Mouse (Mus musculus): ENCODE measurements around the gene Ankrd53. TPM values are rescaled to one million over a fixed set of nuclear protein-coding genes. Genes with fewer than 3 reads are reported as not detected.
A peak's percentile ranks its signal among the peaks of the same experiment; 100 is the strongest.

Gene Ankrd53
- polyA plus RNA-seq, 1 experiment from 2014 or later, result 0.22 TPM

DNA sequence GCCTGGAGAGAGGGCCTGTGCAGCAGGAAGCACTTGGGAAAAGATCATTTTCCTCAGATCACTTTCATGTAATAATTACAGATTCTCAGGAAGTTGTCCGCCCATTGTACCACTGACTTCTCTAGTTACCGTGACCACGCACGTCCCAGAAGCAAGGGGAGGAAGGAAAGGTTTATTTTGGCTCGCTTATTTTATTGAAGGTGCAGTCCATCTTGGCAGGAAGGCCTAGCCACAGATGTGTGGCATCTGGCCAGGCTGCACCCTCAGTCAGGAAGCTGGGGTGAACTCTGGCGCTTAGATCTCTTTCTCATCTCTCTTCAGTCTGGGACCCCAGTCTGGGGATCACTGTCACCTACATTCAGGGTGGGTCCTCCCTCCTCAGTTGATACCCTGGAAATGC lies 23.8 kb upstream of the Ankrd53 start:
- no peaks in the 10 kb centered on the region for H3K9me3 ChIP-seq
- H3K27ac ChIP-seq, result no peak overlapping the region
- no peaks in the 10 kb centered on the region for H3K27me3 ChIP-seq (replicated peaks)
- no peak overlapping the region for H3K4me3 ChIP-seq
- no peak overlapping the region for H3K4me2 ChIP-seq
- no peak overlapping the region for H3K9ac ChIP-seq
- WGBS, result 84% methylated on average over 6 of the region's 6 CpGs
- no peak for ATAC-seq (replicated peaks)
- no peaks in the 10 kb centered on the region for H3K4me1 ChIP-seq
- H3K36me3 ChIP-seq (replicated peaks), result no peaks in the 10 kb centered on the region

DNA sequence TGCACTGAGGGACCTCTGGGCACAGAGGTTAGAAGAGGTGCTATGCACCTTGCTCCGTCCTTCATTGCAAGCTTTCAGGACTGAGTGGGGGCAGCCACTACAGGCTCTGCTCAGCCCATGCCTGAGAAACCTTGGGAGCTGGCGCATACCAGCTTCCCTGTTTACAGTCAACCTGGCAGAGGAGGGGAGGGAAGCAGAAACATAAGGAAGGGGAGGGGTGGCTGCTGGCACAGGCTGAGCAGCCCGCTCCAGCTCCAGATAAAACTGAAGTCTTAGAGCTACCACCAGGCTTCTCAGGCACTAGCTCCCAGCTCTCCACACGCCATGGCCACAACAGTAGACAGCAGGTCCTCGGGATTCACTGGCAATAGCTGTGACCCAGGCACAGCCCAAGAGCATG lies 19.7 kb upstream of the Ankrd53 start, which contains the start of gene Atp6v1b1:
Atp6v1b1 (plus strand) TSS at position 230 of the 400 bp plus-strand sequence.
- no peaks in the 10 kb centered on the region for H3K36me3 ChIP-seq (replicated peaks)
- 70% methylated on average over 5 of the region's 5 CpGs for WGBS
- no peak within 1 kb of the TSS for H3K4me3 ChIP-seq
- no peaks in the 10 kb centered on the region for H3K4me1 ChIP-seq
- no peak for ATAC-seq (replicated peaks)
- no peaks in the 10 kb centered on the region for H3K27me3 ChIP-seq (replicated peaks)
- H3K4me2 ChIP-seq, result no peak within 1 kb of the TSS
- H3K9ac ChIP-seq, result no peak within 1 kb of the TSS
- H3K27ac ChIP-seq, result no peak within 1 kb of the TSS
- H3K9me3 ChIP-seq, result no peaks in the 10 kb centered on the region

GRCm38 (mm10) chr6:83743212-83743611 lies 19.2 kb upstream of the Ankrd53 start:
- ATAC-seq (replicated peaks), result no peak
- no peak overlapping the region for H3K27ac ChIP-seq
- no peak overlapping the region for H3K9ac ChIP-seq
- WGBS, result 67% methylated on average over 5 of the region's 5 CpGs
- H3K4me3 ChIP-seq, result no peak overlapping the region
- H3K4me1 ChIP-seq, result no peaks in the 10 kb centered on the region
- no peaks in the 10 kb centered on the region for H3K9me3 ChIP-seq
- no peaks in the 10 kb centered on the region for H3K27me3 ChIP-seq (replicated peaks)
- no peaks in the 10 kb centered on the region for H3K36me3 ChIP-seq (replicated peaks)
- H3K4me2 ChIP-seq, result no peak overlapping the region

DNA sequence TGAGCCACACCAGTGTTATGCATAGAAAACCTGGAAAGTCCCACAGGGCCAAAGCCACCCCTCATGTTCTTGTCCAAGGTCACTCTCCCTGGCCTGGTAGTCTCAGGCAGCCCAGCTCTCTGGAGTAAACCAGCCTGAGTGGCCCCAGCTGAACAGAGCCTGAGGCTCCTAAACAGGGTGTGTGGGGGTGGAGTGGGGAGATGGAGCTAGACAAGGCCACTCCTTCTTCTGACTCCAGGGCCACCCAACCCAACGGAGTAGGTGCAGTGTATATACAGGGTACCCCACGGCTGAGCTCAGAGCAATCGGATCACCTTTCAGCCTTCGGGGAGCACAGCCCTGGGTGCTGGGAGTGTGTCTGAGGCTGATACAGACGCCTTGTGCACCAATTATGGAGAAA lies 18.3 kb upstream of the Ankrd53 start:
- Histone ChIP-seq H3K4me1 (no peaks in the 10 kb centered on the region), H3K36me3 (replicated peaks) (no peaks in the 10 kb centered on the region), H3K27me3 (replicated peaks) (no peaks in the 10 kb centered on the region), H3K4me3 (no peak overlapping the region), H3K9me3 (no peaks in the 10 kb centered on the region), H3K9ac (no peak overlapping the region), H3K27ac (no peak overlapping the region), H3K4me2 (no peak overlapping the region)
- WGBS, result 72% methylated on average over 5 of the region's 5 CpGs
- ATAC-seq (replicated peaks), result no peak

- Histone ChIP-seq H3K9ac (no peak overlapping the region), H3K4me1 (no peaks in the 10 kb centered on the region)
- 80% methylated on average over 5 of the region's 5 CpGs for WGBS
These were observed 17.9 kb upstream of the Ankrd53 start for GRCm38 (mm10) chr6:83744557-83744956.

DNA sequence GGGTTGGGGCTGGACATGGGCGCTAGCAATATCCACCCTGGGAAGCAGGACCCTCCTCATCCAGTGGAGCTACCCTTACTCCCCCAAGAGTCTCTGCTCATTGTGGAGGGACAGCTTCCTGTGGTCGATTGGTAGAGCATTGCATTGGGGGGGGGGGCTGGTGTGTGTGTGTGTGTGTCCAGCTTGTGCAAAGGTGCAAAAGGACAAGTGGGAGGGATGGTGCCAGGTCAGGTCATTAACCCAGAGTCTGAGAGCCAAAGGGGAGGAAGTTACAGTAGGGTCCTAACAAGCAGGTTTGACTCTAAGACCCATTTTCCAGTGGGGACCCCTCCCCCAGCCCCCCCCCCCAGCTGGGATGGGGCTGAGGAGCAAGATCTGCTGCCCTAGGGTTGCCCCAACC lies 17.0 kb upstream of the Ankrd53 start:
- no peak overlapping the region for H3K4me2 ChIP-seq
- H3K4me3 ChIP-seq, result no peak overlapping the region
- no peak for ATAC-seq (replicated peaks)
- no peak overlapping the region for H3K9ac ChIP-seq
- H3K27ac ChIP-seq, result no peak overlapping the region
- H3K9me3 ChIP-seq, result no peaks in the 10 kb centered on the region
- no peaks in the 10 kb centered on the region for H3K4me1 ChIP-seq
- no peaks in the 10 kb centered on the region for H3K27me3 ChIP-seq (replicated peaks)
- H3K36me3 ChIP-seq (replicated peaks), result no peaks in the 10 kb centered on the region
- 63% methylated on average over 2 of the region's 2 CpGs for WGBS

More at GRCm38 (mm10) chr6:83744557-83744956, 17.9 kb upstream of the Ankrd53 start:
- H3K27me3 ChIP-seq (replicated peaks), result no peaks in the 10 kb centered on the region
- no peak for ATAC-seq (replicated peaks)
- H3K4me3 ChIP-seq, result no peak overlapping the region
- no peaks in the 10 kb centered on the region for H3K9me3 ChIP-seq
- H3K4me2 ChIP-seq, result no peak overlapping the region
- no peaks in the 10 kb centered on the region for H3K36me3 ChIP-seq (replicated peaks)
- H3K27ac ChIP-seq, result no peak overlapping the region

DNA sequence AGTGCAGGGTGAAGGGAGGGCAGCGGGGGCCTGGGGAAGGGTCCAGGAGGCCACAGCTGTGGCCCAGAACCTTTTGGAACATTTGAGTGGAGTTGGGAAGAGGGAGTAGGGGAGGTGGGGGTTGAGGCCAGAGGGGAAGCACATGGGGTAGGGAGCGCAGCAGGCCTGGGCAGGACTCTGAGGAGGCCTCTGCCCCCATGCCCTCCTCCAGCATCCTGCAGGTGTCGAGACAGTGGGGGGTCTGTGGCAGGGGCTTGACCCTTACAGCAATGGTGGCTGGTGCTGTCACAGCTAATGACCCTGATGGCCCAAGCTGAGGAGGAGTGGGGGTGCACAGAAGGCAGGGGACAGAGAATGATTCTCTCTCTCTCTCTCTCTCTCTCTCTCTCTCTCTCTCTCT lies 13.2 kb upstream of the Ankrd53 start:
- Histone ChIP-seq H3K27me3 (replicated peaks) (no peaks in the 10 kb centered on the region; the same call in 1 of the 2 replicates), H3K9ac (no peak overlapping the region), H3K4me2 (no peak overlapping the region), H3K36me3 (replicated peaks) (no peaks in the 10 kb centered on the region), H3K4me1 (no peaks in the 10 kb centered on the region), H3K27ac (no peak overlapping the region), H3K4me3 (no peak overlapping the region), H3K9me3 (no peaks in the 10 kb centered on the region)
- 62% methylated on average over 2 of the region's 3 CpGs for WGBS
- no peak for ATAC-seq (replicated peaks)

DNA sequence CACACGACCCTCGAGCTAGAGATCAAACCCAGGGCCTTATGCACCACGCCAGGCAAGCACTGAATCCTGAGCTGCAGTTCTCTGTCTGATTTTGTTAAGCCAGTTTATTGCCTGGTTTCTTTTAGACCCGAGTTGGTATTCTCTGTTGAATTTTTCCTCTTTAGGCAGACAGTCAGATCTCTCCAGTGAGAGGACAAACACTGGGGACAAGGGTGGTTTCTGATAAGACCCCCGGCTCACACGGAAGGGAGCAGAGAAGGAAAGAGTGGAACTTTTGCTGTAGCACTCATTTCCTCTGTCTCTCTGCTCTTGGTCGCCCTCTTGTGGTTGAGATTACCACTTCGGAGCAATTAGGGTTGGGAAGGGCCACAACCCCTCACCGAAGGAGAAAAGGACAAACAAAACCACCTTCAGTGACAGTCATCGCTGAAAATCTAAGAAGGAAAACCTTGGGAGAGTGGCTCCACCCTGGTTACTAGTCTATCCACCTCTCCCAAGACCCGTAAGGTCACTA lies 12.2 kb upstream of the Ankrd53 start:
- H3K4me3 ChIP-seq, result no peak overlapping the region
- no peaks in the 10 kb centered on the region for H3K4me1 ChIP-seq
- no peak overlapping the region for H3K27ac ChIP-seq
- H3K9me3 ChIP-seq, result no peaks in the 10 kb centered on the region
- no peak overlapping the region for H3K9ac ChIP-seq
- H3K36me3 ChIP-seq (replicated peaks), result no peaks in the 10 kb centered on the region
- H3K4me2 ChIP-seq, result no peak overlapping the region
- no peak for ATAC-seq (replicated peaks)
- WGBS, result 6% methylated on average over 11 of the region's 11 CpGs
- H3K27me3 ChIP-seq (replicated peaks), result peaks cover 1% of the 10 kb centered on the region; the same call in 1 of the 2 replicates

GRCm38 (mm10) chr6:83756051-83756450 lies 6.4 kb upstream of the Ankrd53 start:
- Histone ChIP-seq H3K27ac (no peak overlapping the region), H3K9ac (no peak overlapping the region), H3K4me3 (no peak overlapping the region), H3K27me3 (replicated peaks) (peaks cover 39% of the 10 kb centered on the region), H3K4me2 (no peak overlapping the region), H3K36me3 (replicated peaks) (no peaks in the 10 kb centered on the region), H3K4me1 (peaks cover 5% of the 10 kb centered on the region), H3K9me3 (no peaks in the 10 kb centered on the region)
- 72% methylated on average over 9 of the region's 9 CpGs for WGBS
- no peak for ATAC-seq (replicated peaks)

DNA sequence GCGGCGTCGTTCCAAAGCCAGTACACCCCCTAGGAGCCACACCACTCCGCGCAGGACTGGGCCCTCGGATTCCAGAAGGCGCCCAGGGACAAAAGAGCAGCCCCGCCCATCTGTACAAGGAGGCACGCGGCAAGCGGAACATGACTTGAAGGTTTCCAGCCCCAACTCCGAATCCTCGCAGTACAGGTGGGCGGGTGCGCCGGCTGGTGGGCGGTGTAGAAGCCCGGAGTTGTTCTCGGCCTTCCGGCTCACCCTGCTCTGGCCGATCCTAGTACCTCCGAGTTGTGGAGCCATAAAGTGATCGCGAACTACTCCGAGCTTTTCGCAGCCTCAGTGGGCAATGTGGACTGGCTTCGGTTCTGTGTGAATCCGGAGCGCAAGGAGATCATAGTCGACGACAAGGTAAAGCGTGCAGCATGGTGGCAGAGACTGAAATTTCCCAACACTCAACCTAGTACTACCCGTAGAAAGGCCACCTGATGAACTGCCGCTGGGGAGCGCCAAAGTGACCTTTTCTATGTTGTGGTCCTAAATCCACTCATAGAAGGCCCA lies 512 bp downstream of the Ankrd53 start:
- Histone ChIP-seq H3K27ac (no peak overlapping the region), H3K4me3 (peak overlapping the region; percentile 9; the same call in 1 of the 2 replicates), H3K36me3 (replicated peaks) (no peaks in the 10 kb centered on the region), H3K4me2 (peak overlapping the region; percentile 38), H3K4me1 (peaks cover 9% of the 10 kb centered on the region), H3K9ac (no peak overlapping the region), H3K27me3 (replicated peaks) (peaks cover 54% of the 10 kb centered on the region), H3K9me3 (no peaks in the 10 kb centered on the region)
- ATAC-seq (replicated peaks), result no peak
- whole genome bisulfite sequencing, result 2% methylated on average over 35 of the region's 35 CpGs

DNA sequence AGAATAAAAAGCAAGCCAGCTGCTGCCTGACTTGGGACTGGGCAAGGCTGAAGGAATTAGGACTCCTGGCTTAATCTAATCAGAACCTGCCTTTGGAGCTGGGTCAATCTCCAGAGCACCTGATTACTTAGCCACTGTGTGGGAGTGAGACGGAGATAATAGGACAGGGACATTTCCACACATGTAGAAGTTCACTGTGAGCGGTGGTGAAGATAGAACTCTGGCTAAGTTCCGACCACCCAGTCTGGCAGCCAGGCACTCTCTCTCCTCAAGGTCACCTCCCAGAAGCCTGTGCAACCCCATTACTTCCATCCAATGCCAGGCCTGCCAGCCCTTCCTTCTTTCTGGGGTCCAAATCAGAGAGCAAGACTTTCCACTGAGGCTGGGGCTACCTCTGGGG lies 4.5 kb downstream of the Ankrd53 start:
- Histone ChIP-seq H3K9ac (no peak overlapping the region), H3K36me3 (replicated peaks) (0 out of 2 replicates have a peak, but pooled peaks cover 8% of the 10 kb centered on the region), H3K4me2 (no peak overlapping the region), H3K4me1 (peaks cover 5% of the 10 kb centered on the region), H3K27ac (no peak overlapping the region), H3K27me3 (replicated peaks) (peaks cover 24% of the 10 kb centered on the region), H3K4me3 (no peak overlapping the region), H3K9me3 (no peaks in the 10 kb centered on the region)
- no peak for ATAC-seq (replicated peaks)
- WGBS, result 88% methylated on average over 3 of the region's 3 CpGs

DNA sequence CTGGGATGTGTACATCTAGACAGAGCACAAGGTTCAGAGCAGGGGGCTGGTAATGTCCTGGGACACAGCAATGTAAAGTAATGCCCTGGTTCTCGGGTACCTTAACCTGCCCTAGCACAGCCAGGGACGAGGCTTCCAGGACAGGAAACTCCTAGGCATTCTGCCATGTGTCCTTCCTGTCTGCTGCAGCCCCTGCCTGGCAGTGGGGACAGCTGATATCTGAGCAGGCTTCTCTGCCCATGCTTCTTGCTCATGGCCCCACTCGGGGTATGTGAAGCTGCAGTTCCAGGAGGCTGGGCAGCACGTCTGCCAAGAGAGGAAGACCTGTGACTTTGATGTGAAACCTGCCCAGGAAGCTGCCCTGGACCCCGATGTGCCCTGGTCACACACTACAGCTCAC lies 6.0 kb downstream of the Ankrd53 start:
- H3K9ac ChIP-seq, result no peak overlapping the region
- WGBS, result 85% methylated on average over 5 of the region's 5 CpGs
- no peak overlapping the region for H3K4me2 ChIP-seq
- H3K4me1 ChIP-seq, result peaks cover 6% of the 10 kb centered on the region; the same call in 1 of the 2 replicates
- H3K27me3 ChIP-seq (replicated peaks), result peaks cover 9% of the 10 kb centered on the region
- no peaks in the 10 kb centered on the region for H3K9me3 ChIP-seq
- H3K4me3 ChIP-seq, result no peak overlapping the region
- ATAC-seq (replicated peaks), result no peak
- H3K27ac ChIP-seq, result no peak overlapping the region
- peaks cover 8% of the 10 kb centered on the region; the same call in 1 of the 2 replicates for H3K36me3 ChIP-seq (replicated peaks)

DNA sequence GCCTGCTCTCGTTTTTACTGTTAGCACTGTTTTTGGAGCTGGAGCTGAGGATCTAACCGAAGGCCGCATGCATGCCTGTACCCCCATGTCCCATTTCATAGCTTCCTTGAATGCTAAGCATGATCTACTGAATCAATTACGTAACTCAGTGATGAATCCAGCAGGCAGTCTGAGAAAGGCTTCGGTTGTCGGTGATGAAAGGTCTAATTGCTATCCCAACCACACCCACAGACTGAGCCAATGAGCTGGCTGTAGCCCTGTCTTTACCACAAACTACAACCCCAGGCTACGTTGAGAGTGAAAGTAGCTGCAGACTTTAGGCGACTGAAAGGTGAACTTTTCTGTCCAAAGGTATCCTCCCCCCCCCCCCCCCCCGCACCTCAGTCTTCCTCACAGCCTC lies 11.7 kb downstream of the Ankrd53 start:
- peaks cover 27% of the 10 kb centered on the region for H3K4me1 ChIP-seq
- H3K27me3 ChIP-seq (replicated peaks), result no peaks in the 10 kb centered on the region
- ATAC-seq (replicated peaks), result no peak
- WGBS, result 73% methylated on average over 8 of the region's 9 CpGs
- H3K36me3 ChIP-seq (replicated peaks), result peaks cover 8% of the 10 kb centered on the region; the same call in 1 of the 2 replicates
- H3K9me3 ChIP-seq, result no peaks in the 10 kb centered on the region
- H3K4me3 ChIP-seq, result peak overlapping the region; percentile 93; the same call in 1 of the 2 replicates
- H3K27ac ChIP-seq, result no peak overlapping the region
- no peak overlapping the region for H3K9ac ChIP-seq
- H3K4me2 ChIP-seq, result peak overlapping the region; percentile 84
